17 mouse cellular contexts compared by ENCODE assay signal in the genomic region with DNA sequence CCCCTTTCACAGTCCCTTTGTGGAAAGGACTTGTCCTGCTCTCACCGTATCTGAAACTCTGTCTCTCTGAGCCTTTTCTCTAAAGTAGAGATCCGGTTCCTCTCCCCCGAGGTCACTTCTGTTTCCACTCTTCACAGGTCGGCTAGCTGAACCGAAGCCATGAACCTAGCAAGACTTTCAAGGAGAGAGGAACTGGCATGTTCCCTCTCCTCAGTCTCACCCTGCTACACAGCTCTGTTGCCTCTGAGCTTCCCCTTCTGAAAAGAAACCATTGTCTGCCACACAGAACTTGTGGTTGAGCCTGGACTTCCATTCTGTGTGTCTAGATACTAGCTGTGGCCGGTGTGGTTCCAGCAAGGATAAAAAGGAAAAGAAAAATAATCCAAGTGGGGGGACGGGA. TPM values are rescaled to one million over a fixed set of nuclear protein-coding genes. Genes with fewer than 3 reads are reported as not detected.
DNase-seq lines count a peak whose midpoint lies in the region; TF ChIP-seq lines count a peak whose summit lies in the region.
"Had no signal": no experiment of that assay in that cellular context is flagged by ENCODE, and none has a peak within 500 bp of the region (broad histone marks: within the 10 kb centered on the region; RNA-seq: fewer than 3 reads in every experiment).

No protein-coding gene starts in this region.

- peak overlapping the region; percentile 11; the same call in 1 of the 2 replicates for H3K4me3 ChIP-seq in bone marrow macrophage, adult 2 months (ENCODE audit: insufficient read depth, low read length)
- no peak overlapping the region for H3K4me3 ChIP-seq in spleen, adult 2 months (ENCODE audit: extremely low read depth, insufficient read depth, insufficient read length)
- H3K4me3 ChIP-seq in hindbrain, embryonic 10.5 days = no peak overlapping the region
- H3K4me3 ChIP-seq: hindbrain, embryonic 12.5 days; layer of hippocampus, adult 2 months; limb, embryonic 12.5 days; neural tube, embryonic 13.5 days had no signal

- WGBS in spleen, adult 2 months = 7% methylated on average over 7 of the region's 7 CpGs
- WGBS in hindbrain, embryonic 10.5 days = 87% methylated on average over 7 of the region's 7 CpGs

- peak; percentile 3 to 32 for DNase-seq in left cerebral cortex, postnatal 25 days (ENCODE audit: low spot score in 2 of 2)
- no peak for DNase-seq in left cerebral cortex, postnatal 10 days (ENCODE audit: extremely low spot score in 1 of 2, low spot score in 2 of 2)
- peak; percentile 3 for DNase-seq in lung, postnatal 25 days (ENCODE audit: low spot score)
- peak in 1 of 2 experiments; percentile 40 for DNase-seq in spleen, adult 2 months (ENCODE audit: low read depth in 1 of 2, low spot score in 2 of 2)
- no peak for DNase-seq in hindbrain, embryonic 10.5 days (ENCODE audit: low spot score)
- no peak for DNase-seq in left cerebral cortex, postnatal 36 days (ENCODE audit: low spot score in 2 of 2)
- no peak for DNase-seq in testis, postnatal 10 days (ENCODE audit: low spot score)
- DNase-seq: cerebellum, adult 9-10 months; embryo, embryonic 11 days; gastrocnemius, postnatal 14 days; retina, postnatal 1 day had no signal

- no peak for TF ChIP-seq CTCF in bone marrow macrophage, adult 2 months (IDR thresholded peaks at IDR 0.05; ENCODE audit: low read depth, low read length)
- no peak for TF ChIP-seq CTCF in spleen, adult 2 months (IDR thresholded peaks at IDR 0.05; ENCODE audit: extremely low read depth, insufficient read depth, insufficient read length, insufficient replicate concordance)

- no peak for TF ChIP-seq POLR2A in bone marrow macrophage, adult 2 months (IDR thresholded peaks at IDR 0.05; ENCODE audit: borderline replicate concordance, low read depth, low read length)
- TF ChIP-seq POLR2A in spleen, adult 2 months (IDR thresholded peaks at IDR 0.05; ENCODE audit: low read depth, low read length) = no peak

- no peaks in the 10 kb centered on the region for H3K36me3 ChIP-seq in spleen, adult 2 months (ENCODE audit: control insufficient read depth, insufficient read depth, low read length)
- no peaks in the 10 kb centered on the region for H3K36me3 ChIP-seq in hindbrain, embryonic 10.5 days
- H3K36me3 ChIP-seq: hindbrain, embryonic 12.5 days; limb, embryonic 12.5 days; neural tube, embryonic 13.5 days had no signal

- H3K27ac ChIP-seq in bone marrow macrophage, adult 2 months (ENCODE audit: insufficient read depth, low read depth, low read length) = peak overlapping the region; percentile 88
- H3K27ac ChIP-seq in spleen, adult 2 months (ENCODE audit: insufficient read depth, low read length) = peak overlapping the region; percentile 47; the same call in 1 of the 2 replicates
- no peak overlapping the region for H3K27ac ChIP-seq in hindbrain, embryonic 10.5 days
- H3K27ac ChIP-seq: hindbrain, embryonic 12.5 days; layer of hippocampus, adult 2 months; limb, embryonic 12.5 days; neural tube, embryonic 13.5 days had no signal

- peaks cover 18% of the 10 kb centered on the region for H3K4me1 ChIP-seq in bone marrow macrophage, adult 2 months (ENCODE audit: control insufficient read depth, insufficient read depth, low read length)
- H3K4me1 ChIP-seq in spleen, adult 2 months (ENCODE audit: control insufficient read depth, insufficient read depth, insufficient read length) = no peaks in the 10 kb centered on the region; the same call in 1 of the 2 replicates
- peaks cover 7% of the 10 kb centered on the region for H3K4me1 ChIP-seq in hindbrain, embryonic 10.5 days (replicated peaks)

- no peaks in the 10 kb centered on the region for H3K27me3 ChIP-seq in spleen, adult 2 months (ENCODE audit: control insufficient read depth, insufficient read depth, low read length)
- no peaks in the 10 kb centered on the region for H3K27me3 ChIP-seq in hindbrain, embryonic 10.5 days (ENCODE audit: insufficient read depth, poor library complexity, severe bottlenecking)
- H3K27me3 ChIP-seq: hindbrain, embryonic 12.5 days; limb, embryonic 12.5 days; neural tube, embryonic 13.5 days had no signal

- no peaks in the 10 kb centered on the region for H3K9me3 ChIP-seq in hindbrain, embryonic 10.5 days
- H3K9me3 ChIP-seq: hindbrain, embryonic 12.5 days; limb, embryonic 12.5 days; neural tube, embryonic 13.5 days had no signal

- intact Hi-C loops in left cerebral cortex, postnatal 25 days (cut with DNase I) = no loop called here
- intact Hi-C loops in left cerebral cortex, postnatal 10 days (cut with DNase I) = no loop called here
- intact Hi-C loops in left cerebral cortex, postnatal 36 days (cut with DNase I) = no loop called here

RNA-seq across cellular contexts. Expression of gene Tlr3, which starts 4.1 kb away (rescaled TPM):
- total RNA-seq in left cerebral cortex, postnatal 25 days (2021) = 1 to 10 TPM; 9.4 to 9.7 TPM
- total RNA-seq in left cerebral cortex, postnatal 10 days (2021) = 1 to 10 TPM; 3.5 to 4.3 TPM
- polyA plus RNA-seq in bone marrow macrophage, adult 2 months (2012; ENCODE audit: insufficient read depth, insufficient read length, missing spikeins) = 13.9 and 14.3 TPM in 2 replicates
- 2.1 and 2.2 TPM in 2 replicates for polyA plus RNA-seq in spleen, adult 2 months (2012; rRNA removed)
- polyA plus RNA-seq in hindbrain, embryonic 10.5 days (2016; fragmentation: Nextera tagmentation; extraction: Ambion mirVana) = 0.67 and 0.77 TPM in 2 replicates
- total RNA-seq in left cerebral cortex, postnatal 36 days (2021) = 1 to 10 TPM; 7.5 to 8.1 TPM

RNA-seq across cellular contexts. Expression of gene Fam149a, which starts 32.9 kb away (rescaled TPM):
- 10 to 100 TPM; 21.6 to 23.6 TPM for total RNA-seq in left cerebral cortex, postnatal 25 days (2021)
- total RNA-seq in left cerebral cortex, postnatal 10 days (2021) = 10 to 100 TPM; 27.7 to 32.0 TPM
- 0.29 and 0.50 TPM in 2 replicates for polyA plus RNA-seq in bone marrow macrophage, adult 2 months (2012; ENCODE audit: insufficient read depth, insufficient read length, missing spikeins)
- polyA plus RNA-seq in spleen, adult 2 months (2012; rRNA removed) = 2.1 and 2.3 TPM in 2 replicates
- 9.1 and 9.6 TPM in 2 replicates for polyA plus RNA-seq in hindbrain, embryonic 10.5 days (2016; fragmentation: Nextera tagmentation; extraction: Ambion mirVana)
- 10 to 100 TPM; 20.7 to 25.3 TPM for total RNA-seq in left cerebral cortex, postnatal 36 days (2021)
- polyA plus RNA-seq: CD4-positive, CD25-positive, alpha-beta regulatory T cell, adult 4 months had no signal

Comparison
In these comparisons a context has a peak if more than half of its experiments do, and no peak if none do; other contexts are left out.
1. DNase-seq: peak in left cerebral cortex, postnatal 25 days (2 of 2) and lung, postnatal 25 days (single experiment); none in left cerebral cortex, postnatal 10 days (0 of 2), hindbrain, embryonic 10.5 days (single experiment), left cerebral cortex, postnatal 36 days (0 of 2) and testis, postnatal 10 days (single experiment).